Mouse (Mus musculus): ENCODE measurements around the gene Ubap2. TPM values are rescaled to one million over a fixed set of nuclear protein-coding genes. Genes with fewer than 3 reads are reported as not detected.

Gene Ubap2
- total and polyA plus RNA-seq, 3 experiments: 22.7 to 170 (median 127) TPM

- TF ChIP-seq MAX (IDR thresholded peaks at IDR 0.05; ENCODE audit: low read length): 0 out of 2 replicates have a peak, but pooled peaks have one; percentile 31
- TF ChIP-seq USF1 (IDR thresholded peaks at IDR 0.05; ENCODE audit: low read depth, low read length): no peak
- TF ChIP-seq MEF2A (IDR thresholded peaks at IDR 0.05; ENCODE audit: extremely low read depth, insufficient replicate concordance, low read depth, low read length, poor library complexity, severe bottlenecking): no peak
Observed at GRCm38 (mm10) chr4:41179825-41180725, 94.9 kb downstream of the Ubap2 start (continued).

- H3K27me3 ChIP-seq (ENCODE audit: control insufficient read depth in 1 of 2, insufficient read depth in 2 of 2, low read length in 2 of 2): no peaks in the 10 kb centered on the region
- no peaks in the 10 kb centered on the region for H3K79me2 ChIP-seq (ENCODE audit: control insufficient read depth, insufficient read depth, low read length, poor library complexity)
- H3K9ac ChIP-seq (ENCODE audit: control insufficient read depth, low read depth, low read length, poor library complexity, severe bottlenecking): no peak overlapping the region
- no peak overlapping the region for H3K4me3 ChIP-seq (ENCODE audit: control insufficient read depth in 1 of 2, insufficient read depth in 1 of 2, low read depth in 2 of 2, low read length in 2 of 2)
- H3K4me1 ChIP-seq (ENCODE audit: control insufficient read depth in 1 of 2, insufficient read depth in 2 of 2, low read length in 2 of 2): no peaks in the 10 kb centered on the region
- TF ChIP-seq MEF2A (IDR thresholded peaks at IDR 0.05; ENCODE audit: extremely low read depth, insufficient replicate concordance, low read depth, low read length, poor library complexity, severe bottlenecking) (no peak), UBTF (IDR thresholded peaks at IDR 0.05; ENCODE audit: borderline replicate concordance, insufficient read depth, low read depth, low read length) (no peak), POLR2A (IDR thresholded peaks at IDR 0.05; ENCODE audit: control insufficient read depth in 1 of 2, insufficient read depth in 1 of 2, low read depth in 1 of 2, low read length in 2 of 2, poor library complexity in 1 of 2) (no peak), USF1 (IDR thresholded peaks at IDR 0.05; ENCODE audit: low read depth, low read length) (no peak), MAX (IDR thresholded peaks at IDR 0.05; ENCODE audit: low read length) (no peak), MXI1 (IDR thresholded peaks at IDR 0.05; ENCODE audit: low read depth, low read length) (no peak), MAZ (IDR thresholded peaks at IDR 0.05; ENCODE audit: low read depth, low read length) (no peak), ZKSCAN1 (IDR thresholded peaks at IDR 0.05; ENCODE audit: low read depth, low read length) (no peak), ETS1 (IDR thresholded peaks at IDR 0.05; ENCODE audit: low read depth, low read length) (no peak), GABPA (IDR thresholded peaks at IDR 0.05; ENCODE audit: low read depth, low read length) (no peak), NRF1 (IDR thresholded peaks at IDR 0.05; ENCODE audit: insufficient read depth, low read depth, low read length, poor library complexity, severe bottlenecking) (no peak), RCOR1 (IDR thresholded peaks at IDR 0.05; ENCODE audit: low read depth, low read length) (no peak), SIN3A (IDR thresholded peaks at IDR 0.05; ENCODE audit: low read length) (no peak), POLR2AphosphoS5 (IDR thresholded peaks at IDR 0.05; ENCODE audit: borderline replicate concordance, low read depth, low read length) (no peak)
- H3K36me3 ChIP-seq (ENCODE audit: control insufficient read depth in 1 of 2, insufficient read depth in 2 of 2, low read length in 2 of 2): peaks cover 0 to 3% of the 10 kb centered on the region in 2 experiments; a peak in 2 of 4 replicates
- DNase-seq (ENCODE audit: low read depth, low spot score): no peak
- H3K27ac ChIP-seq (ENCODE audit: control insufficient read depth, low read depth, low read length): no peak overlapping the region
- no peaks in the 10 kb centered on the region for H3K9me3 ChIP-seq (replicated peaks; ENCODE audit: insufficient read depth, low read length)
Observed at GRCm38 (mm10) chr4:41174631-41175030, 100.3 kb downstream of the Ubap2 start.

GRCm38 (mm10) chr4:41170970-41171369, 104.0 kb downstream of the Ubap2 start:
- Histone ChIP-seq H3K27me3 (ENCODE audit: control insufficient read depth in 1 of 2, insufficient read depth in 2 of 2, low read length in 2 of 2) (no peaks in the 10 kb centered on the region), H3K9me3 (replicated peaks; ENCODE audit: insufficient read depth, low read length) (no peaks in the 10 kb centered on the region), H3K9ac (ENCODE audit: control insufficient read depth, low read depth, low read length, poor library complexity, severe bottlenecking) (no peak overlapping the region), H3K79me2 (ENCODE audit: control insufficient read depth, insufficient read depth, low read length, poor library complexity) (no peaks in the 10 kb centered on the region), H3K36me3 (ENCODE audit: control insufficient read depth in 1 of 2, insufficient read depth in 2 of 2, low read length in 2 of 2) (peaks cover 0 to 2% of the 10 kb centered on the region in 2 experiments; a peak in 2 of 4 replicates), H3K4me1 (ENCODE audit: control insufficient read depth in 1 of 2, insufficient read depth in 2 of 2, low read length in 2 of 2) (no peaks in the 10 kb centered on the region), H3K4me3 (ENCODE audit: control insufficient read depth in 1 of 2, insufficient read depth in 1 of 2, low read depth in 2 of 2, low read length in 2 of 2) (no peak overlapping the region), H3K27ac (ENCODE audit: control insufficient read depth, low read depth, low read length) (no peak overlapping the region)
- no peak for DNase-seq (ENCODE audit: low read depth, low spot score)
- TF ChIP-seq CTCF (IDR thresholded peaks at IDR 0.05 in 2 of 3, conservative IDR thresholded peaks at IDR 0.05 in 1 of 3; ENCODE audit: control insufficient read depth in 1 of 3, insufficient read depth in 1 of 3, low read depth in 2 of 3, low read length in 3 of 3, poor library complexity in 1 of 3, severe bottlenecking in 1 of 3) (peak in 2 of 3 experiments; percentile 11 to 31; a peak in 3 of 6 replicates), RCOR1 (IDR thresholded peaks at IDR 0.05; ENCODE audit: low read depth, low read length) (no peak)

All from MEL (cell line).